Mouse (Mus musculus) bone marrow, adult 2 months (tissue): ENCODE measurements around the gene Rpl19. TPM values are rescaled to one million over a fixed set of nuclear protein-coding genes. Genes with fewer than 3 reads are reported as not detected.

Experiments
- H3K27ac ChIP-seq: fragments of 200-500 bp; 2 replicates; pipeline ENCODE4 v1.5.1; 2012; ENCODE audit warnings: low read depth, mild to moderate bottlenecking, control low read depth, inconsistent platforms, low read length; ENCODE audit not compliant: control insufficient read depth, poor library complexity, insufficient read depth
- H3K4me1 ChIP-seq: fragments of 200-500 bp; 2 replicates; pipeline ENCODE4 v1.6.1; 2011; ENCODE audit warnings: low read length; ENCODE audit not compliant: control insufficient read depth, insufficient read depth
- H3K4me3 ChIP-seq: fragments of 200-500 bp; replicated peaks from 2 replicates; pipeline ENCODE3; 2011; ENCODE audit warnings: mild to moderate bottlenecking, low read depth, low read length, control low read depth; ENCODE audit not compliant: control insufficient read depth
- CTCF ChIP-seq: fragments of 200-500 bp; IDR thresholded peaks from 2 replicates; pipeline ENCODE4 v1.5.1; 2011; ENCODE audit warnings: low read length, control low read depth; ENCODE audit not compliant: control insufficient read depth, insufficient read depth
- POLR2A ChIP-seq: fragments of 200-500 bp; IDR thresholded peaks from 2 replicates; pipeline ENCODE4 v1.6.1; 2011; ENCODE audit warnings: low read depth, mild to moderate bottlenecking, control low read depth, low read length, borderline replicate concordance; ENCODE audit not compliant: control insufficient read depth
- WGBS: fragments of 180-500 bp; shearing (Covaris S2); methylation state at CpG from one replicate; pipeline ENCODE4 v1.1.7; 2018; 5-methylcytosine and 5-hydroxymethylcytosine counted together
- polyA plus RNA-seq: library from polyadenylated mRNA; stranded (reverse); fragments of >200 nt; gene quantifications from 2 replicates; pipeline ENCODE4 v1.2.4, GENCODE M21; 2011; ENCODE audit warnings: low replicate concordance; ENCODE audit not compliant: missing spikeins, insufficient read depth, insufficient read length

The Rpl19 gene
- polyA plus RNA-seq, 1 experiment: 1,335 TPM

GRCm38 (mm10) chr11:98057998-98058397 is 31.5 kb downstream of the Rpl19 start:
- TF ChIP-seq CTCF (no peak), POLR2A (no peak)
- H3K4me3 ChIP-seq: no peak overlapping the region
- no peaks in the 10 kb centered on the region for H3K4me1 ChIP-seq
- no peak overlapping the region for H3K27ac ChIP-seq
- WGBS: 69% methylated on average over 5 of the region's 5 CpGs

- 62% methylated on average over 7 of the region's 7 CpGs for WGBS
- no peak overlapping the region for H3K4me3 ChIP-seq
- H3K27ac ChIP-seq: no peak overlapping the region
- TF ChIP-seq CTCF (no peak), POLR2A (no peak)
- H3K4me1 ChIP-seq: no peaks in the 10 kb centered on the region
Measured at GRCm38 (mm10) chr11:98059662-98060061, 33.2 kb downstream of the Rpl19 start.

- H3K27ac ChIP-seq: no peak overlapping the region
- WGBS: 76% methylated on average over 5 of the region's 5 CpGs
- no peak for TF ChIP-seq CTCF
- no peak for TF ChIP-seq POLR2A
- no peaks in the 10 kb centered on the region for H3K4me1 ChIP-seq
- H3K4me3 ChIP-seq: no peak overlapping the region
Measured at GRCm38 (mm10) chr11:98060104-98060692, 33.7 kb downstream of the Rpl19 start.

- Histone ChIP-seq H3K4me1 (no peaks in the 10 kb centered on the region), H3K4me3 (no peak overlapping the region), H3K27ac (no peak overlapping the region)
- 37% methylated on average over 3 of the region's 3 CpGs for WGBS
- TF ChIP-seq POLR2A (no peak), CTCF (no peak)
Measured at GRCm38 (mm10) chr11:98061441-98061840, 34.9 kb downstream of the Rpl19 start.

GRCm38 (mm10) chr11:98061904-98062562 is 35.5 kb downstream of the Rpl19 start:
- no peak overlapping the region for H3K27ac ChIP-seq
- TF ChIP-seq POLR2A: no peak
- no peak for TF ChIP-seq CTCF
- no peaks in the 10 kb centered on the region for H3K4me1 ChIP-seq
- H3K4me3 ChIP-seq: no peak overlapping the region
- 59% methylated on average over 6 of the region's 6 CpGs for WGBS

GRCm38 (mm10) chr11:98066201-98066600 is 39.7 kb downstream of the Rpl19 start:
- TF ChIP-seq CTCF: no peak
- no peak for TF ChIP-seq POLR2A
- H3K4me3 ChIP-seq: no peak overlapping the region
- H3K27ac ChIP-seq: no peak overlapping the region
- no peaks in the 10 kb centered on the region for H3K4me1 ChIP-seq
- WGBS: 86% methylated on average over 12 of the region's 12 CpGs

GRCm38 (mm10) chr11:98067255-98067654 is 40.7 kb downstream of the Rpl19 start:
- no peaks in the 10 kb centered on the region for H3K4me1 ChIP-seq
- no peak overlapping the region for H3K4me3 ChIP-seq
- no peak overlapping the region for H3K27ac ChIP-seq
- TF ChIP-seq CTCF: no peak
- TF ChIP-seq POLR2A: no peak
- WGBS: 91% methylated on average over 21 of the region's 21 CpGs

GRCm38 (mm10) chr11:98073442-98073841 is 46.9 kb downstream of the Rpl19 start:
- no peak overlapping the region for H3K27ac ChIP-seq
- TF ChIP-seq POLR2A (no peak), CTCF (no peak)
- no peak overlapping the region for H3K4me3 ChIP-seq
- no peaks in the 10 kb centered on the region for H3K4me1 ChIP-seq
- 80% methylated on average over 4 of the region's 4 CpGs for whole genome bisulfite sequencing
